Mouse (Mus musculus) heart, embryonic 10.5 days (tissue): ENCODE data around the gene Mpo. TPM values are rescaled to one million over a fixed set of nuclear protein-coding genes. Genes with fewer than 3 reads are reported as not detected.

Experiments
- DNase-seq: peaks from one replicate; pipeline ENCODE4 v3.0.0-alpha.2; 2017; ENCODE audit warnings: low spot score
- H3K27ac ChIP-seq: fragments of 300-500 bp; sonication (generic); 2 replicates; pipeline ENCODE4 v1.5.1; 2016; ENCODE audit warnings: mild to moderate bottlenecking
- H3K27me3 ChIP-seq: fragments of 300-500 bp; sonication (generic); 2 replicates; pipeline ENCODE4 v1.6.1; 2016; ENCODE audit warnings: mild to moderate bottlenecking; ENCODE audit not compliant: poor library complexity, insufficient read depth, severe bottlenecking
- H3K36me3 ChIP-seq: fragments of 300-500 bp; sonication (generic); 2 replicates; pipeline ENCODE4 v1.6.1; 2016; ENCODE audit warnings: mild to moderate bottlenecking, moderate library complexity
- H3K4me1 ChIP-seq: fragments of 300-500 bp; sonication (generic); 2 replicates; pipeline ENCODE4 v1.6.1; 2016; ENCODE audit warnings: mild to moderate bottlenecking
- H3K4me3 ChIP-seq: fragments of 300-500 bp; sonication (generic); 2 replicates; pipeline ENCODE4 v1.5.1; 2016; ENCODE audit warnings: mild to moderate bottlenecking, moderate library complexity
- H3K9me3 ChIP-seq: fragments of 300-500 bp; sonication (generic); 2 replicates; pipeline ENCODE4 v1.6.1; 2016; ENCODE audit warnings: mild to moderate bottlenecking, moderate library complexity
- WGBS: fragments of 180-500 bp; shearing (Covaris S2); methylation state at CpG from one replicate; pipeline ENCODE4 v1.1.7; 2016; 5-methylcytosine and 5-hydroxymethylcytosine counted together
- polyA plus RNA-seq: library from polyadenylated mRNA; unstranded; fragments of >200 nt; fragmentation: Nextera tagmentation; extraction: Ambion mirVana; gene quantifications from 2 replicates; pipeline ENCODE4 v1.2.1, GENCODE M21; 2016

Mpo gene
- polyA plus RNA-seq, 1 experiment from 2014 or later: 11.8 TPM

GRCm38 (mm10) chr11:87760301-87761081, 32.9 kb upstream of the Mpo start, which contains the start of gene Tspoap1:
Gene Tspoap1 (plus strand): TSS chr11:87760541.
- WGBS: 9% methylated on average over 23 of the region's 23 CpGs
- Histone ChIP-seq H3K36me3 (no peaks in the 10 kb centered on the region), H3K9me3 (no peaks in the 10 kb centered on the region), H3K27me3 (peaks cover 62% of the 10 kb centered on the region), H3K4me1 (peaks cover 25% of the 10 kb centered on the region), H3K27ac (no peak within 1 kb of the TSS), H3K4me3 (no peak within 1 kb of the TSS)
- DNase-seq: no peak

GRCm38 (mm10) chr11:87761181-87761721, 32.1 kb upstream of the Mpo start:
- no peak overlapping the region for H3K4me3 ChIP-seq
- H3K4me1 ChIP-seq: peaks cover 25% of the 10 kb centered on the region
- no peaks in the 10 kb centered on the region for H3K36me3 ChIP-seq
- DNase-seq: no peak
- H3K27me3 ChIP-seq: peaks cover 70% of the 10 kb centered on the region
- H3K9me3 ChIP-seq: no peaks in the 10 kb centered on the region
- WGBS: 64% methylated on average over 11 of the region's 11 CpGs
- no peak overlapping the region for H3K27ac ChIP-seq

- Histone ChIP-seq H3K27me3 (peaks cover 78% of the 10 kb centered on the region), H3K4me3 (no peak overlapping the region), H3K36me3 (no peaks in the 10 kb centered on the region), H3K9me3 (no peaks in the 10 kb centered on the region), H3K27ac (no peak overlapping the region), H3K4me1 (peaks cover 25% of the 10 kb centered on the region)
- 74% methylated on average over 14 of the region's 14 CpGs for WGBS
- no peak for DNase-seq
These were observed 31.3 kb upstream of the Mpo start for GRCm38 (mm10) chr11:87761806-87762701.

DNA sequence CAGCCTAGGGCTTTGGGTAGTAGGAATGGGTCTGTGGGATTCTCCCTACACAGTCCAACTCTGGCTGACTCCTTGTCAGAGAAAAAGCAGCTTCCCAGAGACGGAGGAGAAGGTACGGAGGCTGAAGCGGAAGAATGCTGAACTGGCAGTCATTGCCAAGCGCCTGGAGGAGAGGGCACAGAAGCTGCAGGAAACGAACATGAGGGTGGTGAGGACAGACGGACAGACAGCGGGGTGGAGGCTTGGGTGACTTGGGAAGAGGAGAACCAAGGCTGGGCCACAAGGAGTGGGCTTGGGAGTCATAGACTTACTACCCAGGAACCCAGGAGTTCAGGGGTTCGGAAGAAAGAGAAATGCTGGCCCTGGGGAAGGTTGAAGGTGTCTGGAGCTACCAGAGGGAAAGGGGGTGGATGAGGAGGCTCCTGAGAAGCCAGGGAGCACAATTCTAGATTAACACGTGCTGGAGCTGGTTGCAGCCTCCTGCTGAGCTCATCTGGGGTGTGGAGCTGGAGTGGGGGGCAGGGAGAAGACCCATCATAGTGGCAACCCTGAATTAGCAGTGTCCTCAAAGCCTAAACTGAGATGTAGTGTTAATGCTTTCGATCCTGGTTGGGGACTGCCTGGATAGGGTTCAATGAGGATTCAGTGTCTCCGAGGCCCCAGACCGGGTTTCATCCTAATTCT, 30.5 kb upstream of the Mpo start:
- 36% methylated on average over 12 of the region's 12 CpGs for WGBS
- Histone ChIP-seq H3K4me3 (no peak overlapping the region), H3K27me3 (peaks cover 86% of the 10 kb centered on the region), H3K4me1 (peaks cover 25% of the 10 kb centered on the region), H3K9me3 (no peaks in the 10 kb centered on the region), H3K27ac (no peak overlapping the region), H3K36me3 (no peaks in the 10 kb centered on the region)
- DNase-seq: no peak

GRCm38 (mm10) chr11:87763511-87763987, 29.8 kb upstream of the Mpo start:
- 1% methylated on average over 17 of the region's 17 CpGs for WGBS
- peak overlapping the region; percentile 59; the same call in 1 of the 2 replicates for H3K27ac ChIP-seq

DNA sequence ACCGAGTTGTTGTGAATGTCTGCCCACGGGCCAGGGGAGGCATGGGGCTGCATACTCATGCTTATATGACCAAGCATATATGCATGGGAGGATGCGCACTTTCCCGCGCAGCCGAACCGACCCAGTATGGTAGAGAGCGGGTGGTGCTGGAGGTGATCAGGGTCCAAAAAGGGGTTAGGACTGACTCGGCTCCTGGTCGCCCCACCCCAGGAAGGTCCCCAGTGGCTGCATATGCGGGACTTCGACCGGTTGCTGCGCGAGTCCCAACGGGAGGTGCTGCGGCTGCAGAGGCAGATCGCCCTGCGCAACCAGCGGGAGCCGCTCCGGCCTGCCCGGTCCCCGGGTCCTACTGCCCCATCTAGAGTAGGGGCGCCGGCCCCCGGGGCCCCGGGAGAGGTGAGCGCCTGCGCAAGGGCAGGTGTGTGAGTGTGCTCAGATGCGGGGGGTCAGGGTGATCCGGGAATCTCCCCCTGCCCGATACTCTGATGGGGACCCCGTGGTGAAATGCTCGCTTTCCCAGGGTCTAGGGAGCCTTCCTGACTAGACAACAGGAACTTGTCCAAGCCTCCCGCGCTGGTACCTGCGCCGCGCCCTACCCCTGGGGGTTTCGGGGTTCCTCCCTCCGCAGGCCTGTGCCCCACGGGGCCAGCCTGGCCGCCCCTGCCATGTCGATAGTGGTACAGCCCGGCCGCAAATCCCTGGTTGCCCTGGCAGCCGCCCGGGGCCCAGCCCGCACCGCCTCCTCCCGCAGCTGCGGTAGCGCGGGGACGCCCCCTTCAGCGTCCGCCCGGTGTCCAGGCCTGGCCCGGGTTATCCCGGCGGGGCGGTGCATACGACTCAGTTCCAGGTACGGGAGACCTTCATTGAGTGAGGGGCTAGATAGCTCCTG, 29.1 kb upstream of the Mpo start:
- no peaks in the 10 kb centered on the region for H3K9me3 ChIP-seq
- H3K27me3 ChIP-seq: peaks cover 95% of the 10 kb centered on the region
- WGBS: 1% methylated on average over 65 of the region's 65 CpGs
- DNase-seq: peak; percentile 75
- no peaks in the 10 kb centered on the region for H3K36me3 ChIP-seq
- peaks cover 25% of the 10 kb centered on the region for H3K4me1 ChIP-seq
- H3K4me3 ChIP-seq: peak overlapping the region; percentile 62
- peak overlapping the region; percentile 59 for H3K27ac ChIP-seq

More at GRCm38 (mm10) chr11:87763511-87763987, 29.8 kb upstream of the Mpo start:
- Histone ChIP-seq H3K9me3 (no peaks in the 10 kb centered on the region), H3K27me3 (peaks cover 93% of the 10 kb centered on the region), H3K4me3 (peak overlapping the region; percentile 62), H3K36me3 (no peaks in the 10 kb centered on the region), H3K4me1 (peaks cover 25% of the 10 kb centered on the region)
- DNase-seq: no peak

DNA sequence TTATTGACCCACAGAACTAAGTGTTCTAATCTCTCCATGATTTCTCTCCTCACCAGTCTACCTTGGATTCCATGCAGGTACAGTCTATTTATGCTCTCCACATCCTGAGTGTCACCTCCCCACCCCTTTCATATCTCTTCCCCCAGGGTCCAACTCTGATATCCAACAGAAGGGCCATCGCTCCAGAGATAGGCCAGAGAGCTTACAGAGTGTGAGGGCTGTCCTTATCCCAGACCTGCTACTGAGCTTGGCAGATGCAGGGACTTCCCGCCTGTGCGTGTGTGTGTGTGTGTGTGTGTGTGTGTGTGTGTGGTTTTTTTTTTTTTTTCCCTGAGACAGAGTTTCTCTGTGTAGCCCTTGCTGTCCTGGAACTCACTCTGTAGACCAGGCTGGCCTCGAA, 24.6 kb upstream of the Mpo start:
- Histone ChIP-seq H3K9me3 (no peaks in the 10 kb centered on the region), H3K36me3 (no peaks in the 10 kb centered on the region), H3K27ac (no peak overlapping the region), H3K4me1 (peaks cover 12% of the 10 kb centered on the region), H3K27me3 (peaks cover 66% of the 10 kb centered on the region), H3K4me3 (no peak overlapping the region)
- DNase-seq: no peak
- WGBS: 71% methylated on average over 4 of the region's 4 CpGs

DNA sequence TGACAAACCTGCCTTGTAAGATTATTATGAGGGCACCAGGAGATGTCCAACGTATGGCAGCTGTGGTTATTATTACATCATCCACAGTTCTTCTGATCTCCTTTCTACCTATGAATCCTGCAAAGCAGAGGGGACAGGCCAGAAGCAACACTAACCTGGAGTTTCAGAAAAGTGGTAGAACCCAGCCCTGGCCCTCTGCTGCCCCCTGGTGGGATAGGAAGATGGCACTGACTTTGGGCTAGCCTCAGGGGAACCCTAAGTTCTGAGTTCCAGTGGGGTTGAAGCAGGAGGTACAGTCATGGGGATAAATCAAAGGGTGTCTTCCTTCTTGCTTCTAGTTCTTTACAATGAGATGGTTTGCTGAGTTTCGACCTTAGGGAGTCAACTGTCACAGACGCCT, 22.4 kb upstream of the Mpo start:
- 51% methylated on average over 3 of the region's 3 CpGs for WGBS
- no peak for DNase-seq
- Histone ChIP-seq H3K27ac (no peak overlapping the region), H3K4me1 (no peaks in the 10 kb centered on the region), H3K9me3 (no peaks in the 10 kb centered on the region), H3K27me3 (peaks cover 59% of the 10 kb centered on the region), H3K4me3 (no peak overlapping the region), H3K36me3 (no peaks in the 10 kb centered on the region)

- Histone ChIP-seq H3K4me3 (no peak overlapping the region), H3K4me1 (peaks cover 1% of the 10 kb centered on the region), H3K9me3 (no peaks in the 10 kb centered on the region), H3K27ac (no peak overlapping the region), H3K36me3 (no peaks in the 10 kb centered on the region), H3K27me3 (peaks cover 59% of the 10 kb centered on the region)
- WGBS: 82% methylated on average over 3 of the region's 3 CpGs
- no peak for DNase-seq
These were observed 21.0 kb upstream of the Mpo start for GRCm38 (mm10) chr11:87772354-87772753.

DNA sequence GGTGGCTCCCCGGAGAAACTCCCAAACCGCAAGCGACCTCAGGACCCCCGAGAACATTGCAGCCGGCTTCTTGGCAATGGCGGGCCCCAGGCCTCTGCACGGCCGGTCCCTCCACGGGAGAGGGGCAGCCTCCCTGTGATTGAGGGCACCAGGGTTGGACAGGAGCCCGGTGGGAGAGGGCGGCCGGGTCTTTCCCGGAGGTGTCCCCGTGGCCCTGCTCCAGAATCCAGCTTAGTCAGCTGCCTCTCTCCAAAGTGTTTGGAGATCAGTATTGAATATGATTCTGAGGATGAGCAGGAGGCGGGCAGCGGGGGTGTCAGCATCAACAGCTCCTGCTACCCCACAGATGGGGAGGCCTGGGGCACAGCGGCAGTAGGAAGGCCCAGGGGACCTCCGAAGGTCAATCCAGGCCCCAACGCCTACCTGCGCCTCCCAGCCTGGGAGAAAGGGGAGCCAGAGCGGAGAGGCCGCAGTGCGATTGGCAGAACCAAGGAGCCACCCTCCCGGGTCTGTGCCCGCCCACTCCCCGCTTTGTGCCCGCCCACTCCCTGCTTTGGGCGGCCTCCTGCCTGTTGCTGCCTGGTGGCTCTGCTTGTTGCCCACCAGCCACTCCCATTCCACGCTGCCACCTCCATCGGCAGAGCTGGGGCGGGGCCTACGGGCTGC, 15.1 kb upstream of the Mpo start:
- peaks cover 22% of the 10 kb centered on the region for H3K4me1 ChIP-seq
- peak overlapping the region; percentile 56 for H3K27ac ChIP-seq
- no peaks in the 10 kb centered on the region for H3K9me3 ChIP-seq
- H3K27me3 ChIP-seq: peaks cover 88% of the 10 kb centered on the region
- WGBS: 7% methylated on average over 31 of the region's 32 CpGs
- no peaks in the 10 kb centered on the region for H3K36me3 ChIP-seq
- DNase-seq: peak; percentile 90
- peak overlapping the region; percentile 56 for H3K4me3 ChIP-seq

GRCm38 (mm10) chr11:87778915-87779314, 14.5 kb upstream of the Mpo start:
- Histone ChIP-seq H3K36me3 (no peaks in the 10 kb centered on the region), H3K4me1 (peaks cover 22% of the 10 kb centered on the region), H3K27me3 (peaks cover 93% of the 10 kb centered on the region), H3K4me3 (peak overlapping the region; percentile 56), H3K9me3 (no peaks in the 10 kb centered on the region), H3K27ac (peak overlapping the region; percentile 56; the same call in 1 of the 2 replicates)
- 30% methylated on average over 12 of the region's 12 CpGs for whole genome bisulfite sequencing
- DNase-seq: no peak
